In genomic region chr7:102664599-102664998, GRCm38 (mm10) we compare ENCODE assay signal across 29 mouse cellular contexts. TPM values are rescaled to one million over a fixed set of nuclear protein-coding genes. Genes with fewer than 3 reads are reported as not detected.
DNase-seq lines count a peak whose midpoint lies in the region; ATAC-seq lines count a peak whose summit lies in the region.
"Had no signal": no experiment of that assay in that cellular context is flagged by ENCODE, and none has a peak within 500 bp of the region (broad histone marks: within the 10 kb centered on the region; RNA-seq: fewer than 3 reads in every experiment).

Olfr556 (plus strand) TSS chr7:102664899.

- ATAC-seq in monocyte, adult 5-6 weeks (replicated peaks; ENCODE audit: insufficient number of reproducible peaks, low FRiP score, low TSS enrichment, poor library complexity, severe bottlenecking): no peak
- ATAC-seq: activated CD4-positive, CD25-positive, alpha-beta regulatory T cell, adult 4 months; CD4-positive, CD25-positive, alpha-beta regulatory T cell, adult 4 months; Patski had no signal

- intact Hi-C loops in left cerebral cortex, postnatal 10 days (cut with DNase I): loop anchor here (2.0 kb wide), 1 partner anchor 254 kb away; no protein-coding TSS in a partner anchor

- peak; percentile 21 for DNase-seq in 3T3-L1 (ENCODE audit: low read depth, low spot score)
- DNase-seq in MN1 (ENCODE audit: low spot score): peak; percentile 75
- peak; percentile 17 for DNase-seq in Muller cell, postnatal 12 days (ENCODE audit: inconsistent ontology term)
- peak; percentile 34 for DNase-seq in ZHBTc4 (ENCODE audit: low read depth, low spot score)
- no peak for DNase-seq in ovary, postnatal 14 days (ENCODE audit: low spot score)
- no peak for DNase-seq in ovary, postnatal 36 days (ENCODE audit: low spot score)
- no peak for DNase-seq in left cerebral cortex, postnatal 10 days (ENCODE audit: extremely low spot score in 1 of 2, low spot score in 2 of 2)
- DNase-seq: adrenal gland, adult 2 months; adrenal gland, adult 8-10 months; adrenal gland, postnatal 10 days; adrenal gland, postnatal 25 days; adrenal gland, postnatal 36 days; B cell, adult 2 months; cerebellum, adult 11 months; cerebellum, adult 11-12 months; cerebellum, adult 18-20 months; cerebellum, adult 2 months; cerebellum, adult 8-10 months; cerebellum, adult 9-10 months had no signal

RNA-seq across cellular contexts. Expression of gene Olfr556, which starts in this region (rescaled TPM):
- not detected in 3 replicates for total RNA-seq in monocyte, adult 5-6 weeks (2017)
- total RNA-seq in left cerebral cortex, postnatal 10 days (2021): not detected
- total RNA-seq: adrenal gland, adult 18-20 months; adrenal gland, adult 2 months; adrenal gland, adult 8-10 months; adrenal gland, postnatal 10 days; adrenal gland, postnatal 14 days; adrenal gland, postnatal 25 days; adrenal gland, postnatal 36 days; adrenal gland, postnatal 4 days; CH12.LX; ES-E14; MEL had no signal

Comparison
In these comparisons a context has a peak if more than half of its experiments do, and no peak if none do; other contexts are left out.
1. DNase-seq: peak in 3T3-L1 (single experiment), MN1 (single experiment), Muller cell, postnatal 12 days (single experiment) and ZHBTc4 (single experiment); none in ovary, postnatal 14 days (single experiment), ovary, postnatal 36 days (single experiment) and left cerebral cortex, postnatal 10 days (0 of 2).